Mouse (Mus musculus): ENCODE measurements around the gene Efna3. TPM values are rescaled to one million over a fixed set of nuclear protein-coding genes. Genes with fewer than 3 reads are reported as not detected.

The Efna3 gene
- polyA plus RNA-seq, 1 experiment from 2014 or later = 4.4 TPM

DNA sequence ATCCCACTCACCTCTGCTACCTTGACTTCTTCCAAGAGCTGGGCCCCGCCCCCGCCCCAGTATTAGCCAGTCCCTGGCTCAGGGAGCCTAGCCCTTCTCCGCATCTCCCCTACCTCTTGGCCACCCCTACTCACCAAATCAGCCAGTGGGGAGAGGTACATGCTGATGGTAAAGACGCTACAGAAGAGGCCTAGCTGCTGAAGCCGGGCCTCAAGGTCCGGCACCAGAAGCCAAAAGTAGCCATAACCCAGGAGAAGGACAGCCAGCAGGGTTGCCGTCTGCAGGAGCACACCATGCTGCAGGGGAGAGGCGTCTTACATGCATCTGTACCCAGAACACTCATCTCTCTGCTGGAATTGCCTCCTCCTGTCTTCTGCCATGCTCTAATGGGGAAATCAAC lies 53.8 kb downstream of the Efna3 start:
- Histone ChIP-seq H3K36me3 (ENCODE audit: insufficient read depth, low read length) (peaks cover 17% of the 10 kb centered on the region), H3K4me1 (ENCODE audit: insufficient read depth, low read depth, low read length) (peaks cover 16% of the 10 kb centered on the region; the same call in 1 of the 2 replicates), H3K27me3 (replicated peaks; ENCODE audit: insufficient read depth, low read length) (no peaks in the 10 kb centered on the region), H3K9ac (replicated peaks; ENCODE audit: low read depth) (no peak overlapping the region), H3K9me3 (ENCODE audit: low read length) (no peaks in the 10 kb centered on the region), H3K27ac (ENCODE audit: low read length) (no peak overlapping the region), H3K4me3 (ENCODE audit: low read depth, low read length) (no peak overlapping the region), H3K4me2 (replicated peaks; ENCODE audit: low read depth, low read length) (no peak overlapping the region)
- 77% methylated on average over 8 of the region's 8 CpGs for WGBS
- DNase-seq (ENCODE audit: low spot score) (no peak), ATAC-seq (no peak)
- no peak for TF ChIP-seq EP300 (IDR thresholded peaks at IDR 0.05)
- no peak for TF ChIP-seq CTCF (IDR thresholded peaks at IDR 0.05)

DNA sequence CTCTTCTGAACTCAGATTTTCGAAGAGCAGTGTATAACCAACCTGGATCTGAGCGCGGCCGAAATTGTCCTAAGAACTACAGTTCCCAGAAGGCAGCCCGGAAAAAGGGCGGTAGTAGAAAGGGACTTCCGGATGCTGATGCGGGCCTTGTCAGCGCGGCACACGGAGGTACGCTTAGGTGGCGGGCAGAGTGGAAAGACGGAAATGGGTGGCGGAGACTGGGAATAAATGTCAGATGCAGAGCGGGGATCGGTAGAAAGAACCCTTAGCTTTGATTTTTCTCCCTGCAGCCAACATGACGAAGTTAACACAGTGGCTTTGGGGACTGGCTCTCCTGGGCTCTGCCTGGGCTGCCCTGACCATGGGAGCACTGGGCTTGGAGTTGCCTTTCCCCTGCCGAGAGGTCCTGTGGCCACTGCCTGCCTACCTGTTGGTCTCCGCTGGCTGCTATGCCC lies 56.3 kb downstream of the Efna3 start:
- Histone ChIP-seq H3K27ac (ENCODE audit: low read length) (peak overlapping the region; percentile 76), H3K4me3 (ENCODE audit: low read depth, low read length) (peak overlapping the region; percentile 68), H3K9me3 (ENCODE audit: low read length) (no peaks in the 10 kb centered on the region), H3K4me1 (ENCODE audit: insufficient read depth, low read depth, low read length) (peaks cover 16% of the 10 kb centered on the region; the same call in 1 of the 2 replicates), H3K9ac (replicated peaks; ENCODE audit: low read depth) (peak overlapping the region; percentile 76), H3K27me3 (replicated peaks; ENCODE audit: insufficient read depth, low read length) (no peaks in the 10 kb centered on the region), H3K4me2 (replicated peaks; ENCODE audit: low read depth, low read length) (peak overlapping the region; percentile 97), H3K36me3 (ENCODE audit: insufficient read depth, low read length) (no peaks in the 10 kb centered on the region)
- no peak for TF ChIP-seq EP300 (IDR thresholded peaks at IDR 0.05)
- no peak for TF ChIP-seq CTCF (IDR thresholded peaks at IDR 0.05)
- ATAC-seq = peak; percentile 89
- under 1% methylated on average over 20 of the region's 20 CpGs for WGBS
- peak; percentile 93 for DNase-seq (ENCODE audit: low spot score)

Other genes starting within 250 kb of the Efna3 start
- 16.0 and 17.9 TPM in 2 replicates for gene Rusc1, start 229.7 kb downstream of the Efna3 start, polyA plus RNA-seq (2015; fragmentation: Nextera tagmentation; extraction: Ambion mirVana)
- gene Gm43738, start 221.9 kb downstream of the Efna3 start, polyA plus RNA-seq (2015; fragmentation: Nextera tagmentation; extraction: Ambion mirVana) = not detected in 2 replicates
- 185 and 199 TPM in 2 replicates for gene Fdps, start 221.0 kb downstream of the Efna3 start, polyA plus RNA-seq (2015; fragmentation: Nextera tagmentation; extraction: Ambion mirVana)
- gene Pklr, start 186.8 kb downstream of the Efna3 start, polyA plus RNA-seq (2015; fragmentation: Nextera tagmentation; extraction: Ambion mirVana) = 0.14 and 0.32 TPM in 2 replicates
- 0.19 and 0.31 TPM in 2 replicates for gene Hcn3, start 162.8 kb downstream of the Efna3 start, polyA plus RNA-seq (2015; fragmentation: Nextera tagmentation; extraction: Ambion mirVana)
- 16.2 and 17.7 TPM in 2 replicates for gene Clk2, start 158.2 kb downstream of the Efna3 start, polyA plus RNA-seq (2015; fragmentation: Nextera tagmentation; extraction: Ambion mirVana)
- gene Scamp3, start 145.5 kb downstream of the Efna3 start, polyA plus RNA-seq (2015; fragmentation: Nextera tagmentation; extraction: Ambion mirVana) = 89.6 and 94.2 TPM in 2 replicates
- gene Fam189b, start 139.8 kb downstream of the Efna3 start, polyA plus RNA-seq (2015; fragmentation: Nextera tagmentation; extraction: Ambion mirVana) = 6.6 and 8.4 TPM in 2 replicates
- gene Gba, start 120.0 kb downstream of the Efna3 start, polyA plus RNA-seq (2015; fragmentation: Nextera tagmentation; extraction: Ambion mirVana) = 44.4 and 46.5 TPM in 2 replicates
- gene Thbs3, start 107.8 kb downstream of the Efna3 start, polyA plus RNA-seq (2015; fragmentation: Nextera tagmentation; extraction: Ambion mirVana) = 77.3 and 77.7 TPM in 2 replicates
- gene Mtx1, start 95.9 kb downstream of the Efna3 start, polyA plus RNA-seq (2015; fragmentation: Nextera tagmentation; extraction: Ambion mirVana) = 99.3 and 116 TPM in 2 replicates
- gene Muc1, start 93.9 kb downstream of the Efna3 start, polyA plus RNA-seq (2015; fragmentation: Nextera tagmentation; extraction: Ambion mirVana) = 300 and 307 TPM in 2 replicates
- gene Krtcap2, start 77.0 kb downstream of the Efna3 start, polyA plus RNA-seq (2015; fragmentation: Nextera tagmentation; extraction: Ambion mirVana) = 282 and 309 TPM in 2 replicates
- 1.8 and 2.1 TPM in 2 replicates for gene Trim46, start 76.7 kb downstream of the Efna3 start, polyA plus RNA-seq (2015; fragmentation: Nextera tagmentation; extraction: Ambion mirVana)
- gene Dpm3, start 63.6 kb downstream of the Efna3 start, polyA plus RNA-seq (2015; fragmentation: Nextera tagmentation; extraction: Ambion mirVana) = 125 and 136 TPM in 2 replicates
- gene Slc50a1, start 52.4 kb downstream of the Efna3 start, polyA plus RNA-seq (2015; fragmentation: Nextera tagmentation; extraction: Ambion mirVana) = 95.7 and 96.4 TPM in 2 replicates
- 174 and 188 TPM in 2 replicates for gene Efna1, start 41.8 kb downstream of the Efna3 start, polyA plus RNA-seq (2015; fragmentation: Nextera tagmentation; extraction: Ambion mirVana)
- 9.7 and 10.3 TPM in 2 replicates for gene Efna4, start 15.1 kb upstream of the Efna3 start, polyA plus RNA-seq (2015; fragmentation: Nextera tagmentation; extraction: Ambion mirVana)
- gene Adam15, start 27.0 kb upstream of the Efna3 start, polyA plus RNA-seq (2015; fragmentation: Nextera tagmentation; extraction: Ambion mirVana) = 133 and 177 TPM in 2 replicates
- 0.16 and 0.25 TPM in 2 replicates for gene Dcst2, start 39.0 kb upstream of the Efna3 start, polyA plus RNA-seq (2015; fragmentation: Nextera tagmentation; extraction: Ambion mirVana)
- 0.11 and 0.38 TPM in 2 replicates for gene Dcst1, start 42.3 kb upstream of the Efna3 start, polyA plus RNA-seq (2015; fragmentation: Nextera tagmentation; extraction: Ambion mirVana)
- gene Zbtb7b, start 71.8 kb upstream of the Efna3 start, polyA plus RNA-seq (2015; fragmentation: Nextera tagmentation; extraction: Ambion mirVana) = 6.4 and 7.3 TPM in 2 replicates
- gene Lenep, start 79.8 kb upstream of the Efna3 start, polyA plus RNA-seq (2015; fragmentation: Nextera tagmentation; extraction: Ambion mirVana) = not detected in 2 replicates
- 17.9 and 18.2 TPM in 2 replicates for gene Flad1, start 88.9 kb upstream of the Efna3 start, polyA plus RNA-seq (2015; fragmentation: Nextera tagmentation; extraction: Ambion mirVana)
- 75.5 and 83.0 TPM in 2 replicates for gene Cks1b, start 95.4 kb upstream of the Efna3 start, polyA plus RNA-seq (2015; fragmentation: Nextera tagmentation; extraction: Ambion mirVana)
- gene Shc1, start 95.5 kb upstream of the Efna3 start, polyA plus RNA-seq (2015; fragmentation: Nextera tagmentation; extraction: Ambion mirVana) = 52.6 and 55.7 TPM in 2 replicates
- gene Pygo2, start 107.2 kb upstream of the Efna3 start, polyA plus RNA-seq (2015; fragmentation: Nextera tagmentation; extraction: Ambion mirVana) = 19.4 and 20.7 TPM in 2 replicates
- 55.9 and 63.0 TPM in 2 replicates for gene Pbxip1, start 113.7 kb upstream of the Efna3 start, polyA plus RNA-seq (2015; fragmentation: Nextera tagmentation; extraction: Ambion mirVana)
- 53.5 and 96.6 TPM in 2 replicates for gene Pmvk, start 131.6 kb upstream of the Efna3 start, polyA plus RNA-seq (2015; fragmentation: Nextera tagmentation; extraction: Ambion mirVana)
- 1.00 and 1.0 TPM in 2 replicates for gene Kcnn3, start 197.2 kb upstream of the Efna3 start, polyA plus RNA-seq (2015; fragmentation: Nextera tagmentation; extraction: Ambion mirVana)

Data from lung, postnatal 0 days (tissue).